Mouse (Mus musculus) lung, postnatal 0 days (tissue): ENCODE data around the gene Lrsam1.

Source experiments
- CTCF ChIP-seq: IDR thresholded peaks from 2 replicates; pipeline ENCODE4 v1.5.1; 2016; ENCODE audit warnings: antibody characterized with exemption, mild to moderate bottlenecking
- EP300 ChIP-seq: IDR thresholded peaks from 2 replicates; pipeline ENCODE4 v1.6.1; 2016; ENCODE audit warnings: antibody characterized with exemption, mild to moderate bottlenecking, control low read depth

DNA sequence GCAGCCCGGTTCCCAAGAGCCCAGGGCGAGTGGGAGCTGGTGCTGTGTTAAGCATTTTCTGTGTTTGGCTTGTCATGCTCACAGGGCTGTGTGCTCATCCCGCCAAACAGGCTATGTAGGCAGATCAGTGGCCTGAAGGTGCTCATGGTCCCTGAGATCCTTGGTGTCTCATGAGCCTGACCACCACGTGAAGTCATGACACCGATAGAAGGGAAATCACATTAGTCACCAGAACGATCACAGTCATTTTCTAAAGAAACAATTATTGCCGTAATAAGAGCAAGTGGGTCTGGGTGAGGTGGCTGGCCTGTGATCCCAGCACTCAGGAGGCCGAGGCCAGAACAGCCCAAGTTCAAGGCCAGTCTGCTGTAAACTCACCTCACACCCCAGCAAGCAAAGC lies 54.0 kb downstream of the Lrsam1 start:
- TF ChIP-seq CTCF (no peak), EP300 (no peak)
